Mouse (Mus musculus) midbrain, embryonic 12.5 days (tissue): ENCODE measurements around the gene Taf8. TPM values are rescaled to one million over a fixed set of nuclear protein-coding genes. Genes with fewer than 3 reads are reported as not detected.
A peak's percentile ranks its signal among the peaks of the same experiment; 100 is the strongest.

Source experiments
- ATAC-seq: fragments of 200-750 bp; cut with Nextera tagmentation; 2 replicates; pipeline ENCODE4 v1.8.0; 2017; ENCODE audit warnings: low read depth, moderate TSS enrichment, moderate library complexity; ENCODE audit not compliant: low FRiP score
- H3K27ac ChIP-seq: fragments of 300-500 bp; sonication (generic); replicated peaks from 2 replicates; pipeline ENCODE4 v1.5.1; 2016; ENCODE audit warnings: mild to moderate bottlenecking
- H3K27me3 ChIP-seq: fragments of 300-500 bp; sonication (generic); 2 replicates; pipeline ENCODE4 v1.6.1; 2016; ENCODE audit warnings: mild to moderate bottlenecking
- H3K36me3 ChIP-seq: fragments of 300-500 bp; sonication (generic); 2 replicates; pipeline ENCODE4 v1.6.1; 2016
- H3K4me1 ChIP-seq: fragments of 300-500 bp; sonication (generic); 2 replicates; pipeline ENCODE4 v1.6.1; 2016
- H3K4me2 ChIP-seq: fragments of 300-500 bp; sonication (generic); replicated peaks from 2 replicates; pipeline ENCODE4 v1.6.1; 2016; ENCODE audit warnings: mild to moderate bottlenecking, moderate library complexity
- H3K4me3 ChIP-seq: fragments of 300-500 bp; sonication (generic); 2 replicates; pipeline ENCODE4 v1.5.1; 2016; ENCODE audit warnings: mild to moderate bottlenecking
- H3K9ac ChIP-seq: fragments of 300-500 bp; sonication (generic); replicated peaks from 2 replicates; pipeline ENCODE4 v1.6.1; 2016; ENCODE audit warnings: mild to moderate bottlenecking, moderate library complexity
- H3K9me3 ChIP-seq: fragments of 300-500 bp; sonication (generic); 2 replicates; pipeline ENCODE4 v1.6.1; 2016; ENCODE audit warnings: mild to moderate bottlenecking
- WGBS: fragments of 180-500 bp; shearing (Covaris S2); methylation state at CpG from one replicate; pipeline ENCODE4 v1.1.7; 2016; 5-methylcytosine and 5-hydroxymethylcytosine counted together
- polyA plus RNA-seq: library from polyadenylated mRNA; unstranded; fragments of >200 nt; fragmentation: Nextera tagmentation; extraction: Ambion mirVana; gene quantifications from 2 replicates; pipeline ENCODE4 v1.2.1, GENCODE M21; 2016

Taf8 gene
- polyA plus RNA-seq, 1 experiment from 2014 or later = 32.2 TPM

DNA sequence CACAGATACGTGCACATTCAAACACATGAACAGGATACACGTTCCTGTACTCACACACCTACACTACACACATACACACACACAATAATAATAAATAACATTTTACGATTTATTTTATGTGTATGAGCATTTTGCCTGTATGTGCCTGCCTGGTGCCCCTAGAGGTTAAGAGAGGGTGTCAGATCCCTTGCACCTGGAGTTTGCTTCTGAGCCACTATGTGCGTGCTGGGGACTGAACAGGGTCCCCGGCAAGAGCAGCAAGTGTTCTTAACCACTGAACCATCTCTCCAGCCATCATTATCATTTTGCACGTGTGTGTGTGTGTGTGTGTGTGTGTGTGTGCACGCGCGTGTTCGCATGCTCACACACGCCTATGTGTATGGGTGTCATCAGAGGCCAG lies 27.5 kb upstream of the Taf8 start:
- no peak for ATAC-seq
- Histone ChIP-seq H3K27me3 (no peaks in the 10 kb centered on the region), H3K27ac (no peak overlapping the region), H3K4me2 (no peak overlapping the region), H3K36me3 (no peaks in the 10 kb centered on the region), H3K9me3 (no peaks in the 10 kb centered on the region), H3K4me1 (peaks cover 16% of the 10 kb centered on the region), H3K4me3 (no peak overlapping the region), H3K9ac (no peak overlapping the region)
- 94% methylated on average over 11 of the region's 11 CpGs for WGBS

DNA sequence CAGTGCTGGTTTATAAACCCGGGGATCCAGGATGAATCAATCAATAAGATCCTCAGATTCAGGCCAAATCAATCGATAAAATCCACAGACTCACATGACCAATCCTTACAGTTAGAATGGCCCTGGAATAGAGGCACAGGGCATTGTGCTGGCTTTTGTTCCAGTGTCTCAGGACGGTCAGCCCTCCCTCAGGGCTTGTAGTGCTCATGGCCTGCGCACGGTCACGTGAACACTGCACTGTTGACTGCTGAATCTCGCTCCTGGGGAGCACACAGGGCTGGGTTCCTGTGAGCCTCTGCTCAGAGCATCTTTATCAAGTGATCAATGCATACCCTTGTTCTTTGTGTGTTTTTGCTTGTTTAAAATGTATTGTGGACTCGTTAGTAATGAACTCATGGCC lies 26.8 kb upstream of the Taf8 start:
- no peaks in the 10 kb centered on the region for H3K36me3 ChIP-seq
- no peak for ATAC-seq
- no peaks in the 10 kb centered on the region for H3K9me3 ChIP-seq
- no peaks in the 10 kb centered on the region for H3K27me3 ChIP-seq
- H3K27ac ChIP-seq = no peak overlapping the region
- H3K4me2 ChIP-seq = no peak overlapping the region
- H3K4me1 ChIP-seq = peaks cover 16% of the 10 kb centered on the region
- WGBS = 63% methylated on average over 8 of the region's 8 CpGs
- H3K4me3 ChIP-seq = no peak overlapping the region
- H3K9ac ChIP-seq = no peak overlapping the region; the same call in 1 of the 2 replicates

DNA sequence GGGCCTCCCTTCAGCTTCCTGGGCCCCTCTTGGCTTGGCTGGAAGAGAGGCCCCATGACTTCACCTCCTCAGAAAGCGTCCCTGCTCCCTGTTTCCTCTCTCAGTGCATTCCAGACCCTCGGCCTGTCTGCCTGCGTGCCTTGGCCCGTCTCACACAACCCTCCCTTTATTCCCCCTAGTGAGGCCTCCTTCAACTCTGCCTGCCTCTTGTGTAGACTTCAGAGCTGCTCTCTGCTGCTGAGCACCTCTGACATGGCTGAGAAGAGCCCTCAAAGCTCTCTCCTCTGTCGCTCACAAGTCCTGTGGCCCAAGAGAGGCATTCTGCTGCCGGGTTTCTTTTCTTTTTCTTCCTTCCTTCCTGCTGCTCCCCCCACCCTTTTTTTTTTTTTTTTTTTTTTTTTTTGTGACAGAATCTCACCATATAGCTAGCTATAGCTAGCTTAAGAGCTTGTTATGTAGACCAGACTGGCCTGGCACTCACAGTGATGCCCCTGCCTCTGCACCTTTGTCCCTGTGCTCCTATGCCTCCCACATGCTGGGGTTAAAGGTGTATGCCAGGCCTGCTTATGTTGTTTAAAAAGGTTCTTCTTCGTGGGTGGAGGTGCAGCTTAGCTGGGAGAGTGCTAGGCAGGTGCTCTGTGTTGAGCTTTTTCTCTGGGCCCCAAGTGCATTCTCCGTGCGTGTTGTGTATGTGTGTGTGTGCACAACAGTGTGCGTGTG lies 25.6 kb upstream of the Taf8 start:
- Histone ChIP-seq H3K4me2 (no peak overlapping the region), H3K27me3 (no peaks in the 10 kb centered on the region), H3K9me3 (no peaks in the 10 kb centered on the region), H3K36me3 (no peaks in the 10 kb centered on the region), H3K9ac (no peak overlapping the region), H3K4me1 (peaks cover 17% of the 10 kb centered on the region), H3K4me3 (no peak overlapping the region), H3K27ac (peak overlapping the region; percentile 46; the same call in 1 of the 2 replicates)
- ATAC-seq = no peak
- 46% methylated on average over 10 of the region's 10 CpGs for WGBS

DNA sequence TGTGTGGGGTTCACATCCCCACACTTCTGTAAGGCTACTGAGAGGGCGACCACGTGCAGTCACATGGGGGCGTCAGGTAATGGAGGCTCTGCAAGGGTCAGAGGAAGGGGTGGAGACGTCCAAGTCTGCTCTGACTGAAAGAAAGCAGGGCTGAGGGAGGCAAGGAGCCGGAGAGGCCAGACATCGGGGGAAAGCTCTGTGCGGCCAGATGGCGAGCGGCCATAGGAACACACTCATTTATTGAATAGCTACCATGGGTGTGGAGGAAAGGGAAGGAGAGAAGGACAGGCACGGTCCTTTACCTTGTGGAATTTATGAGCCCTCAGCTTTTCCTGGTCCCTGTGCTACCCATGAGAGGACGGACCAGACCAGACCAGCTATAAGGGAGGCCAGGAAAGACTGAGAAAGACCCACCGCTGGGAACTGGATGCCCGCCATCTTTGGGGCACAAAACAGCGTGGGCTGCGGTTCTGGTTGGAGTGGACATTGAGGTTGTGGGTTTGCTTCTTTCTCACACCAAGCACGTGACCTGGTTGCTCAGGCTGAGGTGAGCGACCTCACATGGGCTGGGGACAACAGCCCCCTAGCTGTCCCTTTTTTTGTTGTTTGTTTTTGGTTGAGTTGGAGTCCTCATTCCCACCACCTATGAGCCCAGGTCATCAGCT lies 24.9 kb upstream of the Taf8 start:
- Histone ChIP-seq H3K4me2 (no peak overlapping the region), H3K9ac (no peak overlapping the region), H3K36me3 (no peaks in the 10 kb centered on the region), H3K27ac (peak overlapping the region; percentile 46; the same call in 1 of the 2 replicates), H3K4me3 (no peak overlapping the region), H3K27me3 (no peaks in the 10 kb centered on the region), H3K4me1 (peaks cover 25% of the 10 kb centered on the region), H3K9me3 (no peaks in the 10 kb centered on the region)
- ATAC-seq = no peak
- WGBS = 91% methylated on average over 17 of the region's 17 CpGs

DNA sequence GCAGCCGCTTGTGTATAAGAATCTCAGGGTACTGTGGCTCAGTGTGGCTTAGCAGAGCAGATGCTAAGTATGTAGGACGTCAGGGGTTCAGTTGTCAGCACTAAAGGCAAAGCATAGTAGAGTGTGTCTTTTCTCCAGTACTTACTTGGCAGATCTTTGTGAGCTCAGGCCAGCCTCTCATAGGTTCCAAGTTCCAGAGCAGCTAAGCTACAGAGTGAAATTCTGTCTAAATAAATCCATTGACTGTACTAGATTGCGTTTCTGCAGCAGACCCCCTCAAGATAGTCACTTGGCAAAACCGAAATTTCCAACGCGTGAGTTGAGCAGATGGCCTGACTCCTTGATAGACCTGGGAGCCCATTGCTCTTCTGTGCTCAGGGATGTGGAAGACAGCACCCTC lies 22.9 kb upstream of the Taf8 start:
- 95% methylated on average over 6 of the region's 6 CpGs for WGBS
- peaks cover 33% of the 10 kb centered on the region for H3K4me1 ChIP-seq
- H3K9ac ChIP-seq = no peak overlapping the region
- no peak overlapping the region for H3K4me2 ChIP-seq
- no peaks in the 10 kb centered on the region for H3K27me3 ChIP-seq
- H3K27ac ChIP-seq = no peak overlapping the region
- no peak for ATAC-seq
- H3K36me3 ChIP-seq = no peaks in the 10 kb centered on the region
- H3K9me3 ChIP-seq = no peaks in the 10 kb centered on the region
- no peak overlapping the region for H3K4me3 ChIP-seq

DNA sequence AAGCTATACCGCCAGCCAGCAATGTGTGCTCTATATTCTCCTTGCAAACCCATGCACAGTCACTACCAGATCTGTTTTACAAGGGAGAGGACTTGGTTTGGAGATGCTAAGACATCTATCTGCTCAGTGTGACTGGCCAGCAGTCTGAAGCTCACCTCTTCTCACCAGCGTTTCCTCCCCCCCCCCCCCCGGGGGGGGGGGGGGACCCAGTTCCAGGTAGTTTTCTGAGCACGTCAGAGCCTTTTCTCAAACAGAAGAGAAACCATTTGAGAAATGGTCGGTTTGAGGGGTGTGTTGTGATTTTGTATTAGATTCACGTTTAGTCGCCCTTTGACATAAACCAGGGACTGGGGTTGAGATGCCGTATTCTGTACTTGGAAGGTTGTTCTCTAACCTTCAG lies 22.0 kb upstream of the Taf8 start:
- ATAC-seq = no peak
- Histone ChIP-seq H3K4me2 (no peak overlapping the region), H3K9me3 (no peaks in the 10 kb centered on the region), H3K4me3 (no peak overlapping the region), H3K36me3 (no peaks in the 10 kb centered on the region), H3K4me1 (peaks cover 31% of the 10 kb centered on the region), H3K9ac (no peak overlapping the region), H3K27ac (no peak overlapping the region), H3K27me3 (no peaks in the 10 kb centered on the region)
- 73% methylated on average over 8 of the region's 8 CpGs for WGBS

DNA sequence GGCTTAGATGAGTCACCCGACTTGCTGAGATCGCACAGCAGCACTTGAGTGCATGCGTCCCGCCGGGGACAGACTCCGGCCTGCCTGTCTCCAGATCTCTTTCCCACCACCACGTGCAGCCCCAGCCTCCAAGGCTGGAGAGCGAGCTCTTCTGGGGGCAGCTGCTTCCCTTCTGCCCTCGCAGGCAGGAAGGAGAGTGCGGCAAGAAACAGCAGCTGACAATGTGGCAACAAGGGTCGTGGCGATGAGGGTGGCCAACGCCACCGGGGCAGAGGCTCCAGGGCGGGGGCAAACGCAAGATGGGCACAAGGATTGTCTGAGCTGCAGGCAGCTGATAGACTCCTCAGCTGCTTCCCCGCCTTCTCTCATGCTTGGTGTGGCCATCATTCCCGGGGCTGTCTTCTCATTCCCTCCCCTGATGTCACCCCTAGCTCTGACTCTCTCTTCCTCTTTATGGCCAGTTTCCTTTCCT lies 21.2 kb upstream of the Taf8 start:
- WGBS = 64% methylated on average over 18 of the region's 18 CpGs
- no peak overlapping the region for H3K9ac ChIP-seq

DNA sequence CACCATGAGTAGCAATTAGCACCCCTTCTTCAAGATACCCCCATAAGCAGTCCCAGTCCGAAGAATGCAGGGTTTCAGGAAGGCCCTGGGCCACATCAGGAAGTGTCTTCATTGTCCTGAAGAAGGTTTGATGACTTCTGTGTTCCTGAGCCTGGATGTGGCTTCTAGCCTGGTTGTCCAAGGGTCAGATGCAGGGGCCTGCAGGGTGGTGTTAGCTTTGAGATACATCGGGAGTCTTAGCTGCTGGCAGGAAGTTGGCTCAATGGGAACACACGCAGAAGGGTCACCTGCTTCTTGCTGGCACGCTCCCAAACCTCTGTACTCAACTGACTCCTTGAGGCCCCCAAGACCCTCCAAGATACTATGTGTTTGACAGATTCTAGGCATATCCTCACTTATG lies 20.4 kb upstream of the Taf8 start:
- 78% methylated on average over 4 of the region's 4 CpGs for WGBS
- no peaks in the 10 kb centered on the region for H3K9me3 ChIP-seq
- no peaks in the 10 kb centered on the region for H3K36me3 ChIP-seq
- H3K9ac ChIP-seq = peak overlapping the region; percentile 39; the same call in 1 of the 2 replicates
- peak overlapping the region; percentile 92 for H3K27ac ChIP-seq
- H3K4me3 ChIP-seq = no peak overlapping the region
- ATAC-seq = no peak; the same call in 1 of the 2 replicates
- H3K27me3 ChIP-seq = no peaks in the 10 kb centered on the region
- H3K4me2 ChIP-seq = peak overlapping the region; percentile 43; the same call in 1 of the 2 replicates
- H3K4me1 ChIP-seq = peaks cover 32% of the 10 kb centered on the region

More for the DNA sequence above, 21.2 kb upstream of the Taf8 start:
- no peaks in the 10 kb centered on the region for H3K36me3 ChIP-seq
- no peaks in the 10 kb centered on the region for H3K9me3 ChIP-seq
- H3K4me2 ChIP-seq = no peak overlapping the region
- ATAC-seq = no peak
- peaks cover 32% of the 10 kb centered on the region for H3K4me1 ChIP-seq
- H3K27ac ChIP-seq = 0 out of 2 replicates have a peak overlapping the region, but pooled peaks have one; percentile 46
- no peaks in the 10 kb centered on the region for H3K27me3 ChIP-seq
- H3K4me3 ChIP-seq = no peak overlapping the region

DNA sequence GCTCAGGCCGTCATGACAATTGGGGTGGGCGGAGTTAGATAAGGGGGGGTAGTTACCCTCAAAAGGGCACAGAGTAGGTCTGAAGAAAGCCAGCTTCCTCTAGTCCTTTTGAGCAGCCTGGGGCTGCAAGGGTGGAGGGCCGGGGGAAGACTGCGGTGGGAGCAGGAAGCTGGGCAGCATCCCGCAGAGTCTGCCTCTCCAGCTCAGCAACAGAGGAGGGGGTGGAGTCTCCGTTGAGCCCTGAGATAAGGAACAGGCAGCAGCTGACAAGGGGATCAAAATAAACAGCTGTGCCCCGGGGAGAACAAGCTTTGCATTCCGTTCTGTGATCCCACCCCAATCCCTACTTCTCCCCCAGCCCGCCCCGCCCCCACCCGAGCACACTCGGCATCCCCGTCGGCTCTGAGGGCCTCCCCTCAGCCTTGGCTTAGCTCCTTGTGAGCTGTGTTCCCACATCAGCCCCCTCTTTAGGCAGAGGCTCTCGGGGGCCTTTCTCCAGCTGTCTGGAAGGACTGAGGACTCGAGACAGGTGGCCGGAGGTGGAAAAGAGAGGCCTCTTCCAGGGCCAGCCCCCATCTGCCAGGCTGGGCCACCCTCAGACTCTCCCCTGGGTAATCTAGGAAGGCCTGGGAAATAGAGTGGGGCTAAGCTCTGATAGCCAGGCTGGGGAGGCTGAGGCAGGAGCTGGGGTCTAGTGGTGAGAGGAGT lies 19.6 kb upstream of the Taf8 start:
- ATAC-seq = peak; percentile 92
- Histone ChIP-seq H3K9ac (peak overlapping the region; percentile 39; the same call in 1 of the 2 replicates), H3K4me2 (peak overlapping the region; percentile 43), H3K27me3 (no peaks in the 10 kb centered on the region), H3K9me3 (no peaks in the 10 kb centered on the region), H3K4me3 (peak overlapping the region; percentile 10; the same call in 1 of the 2 replicates), H3K4me1 (peaks cover 27% of the 10 kb centered on the region), H3K36me3 (no peaks in the 10 kb centered on the region), H3K27ac (peak overlapping the region; percentile 92)
- WGBS = 2% methylated on average over 17 of the region's 17 CpGs

DNA sequence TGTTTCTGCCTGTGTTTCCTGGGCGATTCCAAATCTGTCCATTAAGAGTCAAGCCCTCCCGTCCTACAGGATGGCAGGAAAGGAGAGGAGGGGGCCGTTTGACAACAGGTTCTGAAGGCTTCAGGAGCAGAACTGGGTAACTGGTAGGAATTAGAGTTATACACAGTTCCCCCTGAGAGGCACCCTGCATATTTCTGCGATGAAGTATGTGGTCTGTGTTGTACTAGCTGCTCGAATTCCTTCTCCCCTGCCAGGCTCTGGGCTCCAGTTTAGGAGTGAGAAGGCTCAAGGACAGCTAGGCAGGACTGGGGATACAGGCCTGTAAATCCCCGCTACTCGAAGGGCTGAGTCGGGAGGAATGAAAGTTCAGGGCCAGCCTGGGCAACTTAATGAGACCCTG lies 16.1 kb upstream of the Taf8 start:
- WGBS = 42% methylated on average over 8 of the region's 8 CpGs
- no peak overlapping the region for H3K4me2 ChIP-seq
- no peaks in the 10 kb centered on the region for H3K27me3 ChIP-seq
- H3K36me3 ChIP-seq = no peaks in the 10 kb centered on the region
- no peak for ATAC-seq
- H3K4me3 ChIP-seq = no peak overlapping the region
- no peaks in the 10 kb centered on the region for H3K9me3 ChIP-seq
- peaks cover 27% of the 10 kb centered on the region for H3K4me1 ChIP-seq
- H3K27ac ChIP-seq = peak overlapping the region; percentile 39; the same call in 1 of the 2 replicates
- no peak overlapping the region; the same call in 1 of the 2 replicates for H3K9ac ChIP-seq

DNA sequence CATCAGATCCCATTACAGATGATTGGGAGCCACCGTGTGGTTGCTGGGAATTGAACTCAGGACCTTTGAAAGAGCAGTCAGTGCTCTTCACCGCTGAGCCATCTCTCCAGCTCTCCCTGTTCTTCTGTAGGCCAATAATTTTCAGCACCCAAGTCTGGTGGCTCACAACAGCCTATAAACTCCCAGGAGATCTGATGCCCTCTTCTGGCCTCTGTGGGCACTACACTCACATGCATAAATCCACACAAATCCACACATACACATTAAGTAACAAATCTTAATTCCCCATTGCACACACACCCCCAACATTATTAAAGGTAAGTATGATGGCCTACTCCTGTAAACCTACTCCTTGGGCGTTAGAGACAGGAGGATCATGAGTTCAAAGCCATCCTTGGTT lies 14.1 kb upstream of the Taf8 start:
- Histone ChIP-seq H3K9ac (no peak overlapping the region), H3K27me3 (no peaks in the 10 kb centered on the region), H3K4me3 (no peak overlapping the region), H3K4me2 (no peak overlapping the region), H3K36me3 (no peaks in the 10 kb centered on the region), H3K27ac (no peak overlapping the region), H3K4me1 (peaks cover 14% of the 10 kb centered on the region), H3K9me3 (no peaks in the 10 kb centered on the region)
- ATAC-seq = no peak
- 98% methylated on average over 3 of the region's 3 CpGs for WGBS
